Comparison of ENCODE assay signal across 8 mouse cellular contexts in genomic region chr1:171034201-171034600, GRCm38 (mm10). TPM values are rescaled to one million over a fixed set of nuclear protein-coding genes. Genes with fewer than 3 reads are reported as not detected.
A peak's percentile ranks its signal among the peaks of the same experiment; 100 is the strongest.
DNase-seq lines count a peak whose midpoint lies in the region; ATAC-seq lines count a peak whose summit lies in the region.

No protein-coding gene starts in this region.

- DNase-seq in kidney, adult 11 months, result no peak
- peak; percentile 59 for DNase-seq in Muller cell, postnatal 12 days (ENCODE audit: inconsistent ontology term)
- peak; percentile 23 for DNase-seq in midbrain, embryonic 10.5 days (ENCODE audit: low spot score)
- no peak for DNase-seq in thymus, postnatal 10 days (ENCODE audit: low spot score in 2 of 2)
- no peak for DNase-seq in urinary bladder, postnatal 4 days (ENCODE audit: low spot score in 2 of 2)
- no peak for DNase-seq in kidney, postnatal 14 days

- H3K27ac ChIP-seq in kidney, embryonic 15.5 days, result no peak overlapping the region
- no peak overlapping the region; the same call in 1 of the 2 replicates for H3K27ac ChIP-seq in forebrain, embryonic 16.5 days (ENCODE audit: low read length)
- no peak overlapping the region for H3K27ac ChIP-seq in midbrain, embryonic 10.5 days (replicated peaks)

- 0 out of 2 replicates have a peak overlapping the region, but pooled peaks have one; percentile 21 for H3K9ac ChIP-seq in kidney, embryonic 15.5 days
- peak overlapping the region; percentile 40; the same call in 1 of the 2 replicates for H3K9ac ChIP-seq in forebrain, embryonic 16.5 days (replicated peaks; ENCODE audit: low read depth, low read length)

- H3K4me3 ChIP-seq in kidney, embryonic 15.5 days (replicated peaks), result peak overlapping the region; percentile 60
- peak overlapping the region; percentile 60 for H3K4me3 ChIP-seq in forebrain, embryonic 16.5 days (replicated peaks; ENCODE audit: low read length)
- H3K4me3 ChIP-seq in midbrain, embryonic 10.5 days, result peak overlapping the region; percentile 70

- no peak for ATAC-seq in kidney, embryonic 15.5 days (replicated peaks; ENCODE audit: low FRiP score)
- no peak for ATAC-seq in forebrain, embryonic 16.5 days

- peaks cover 53% of the 10 kb centered on the region for H3K27me3 ChIP-seq in kidney, embryonic 15.5 days
- peaks cover 3% of the 10 kb centered on the region; the same call in 1 of the 2 replicates for H3K27me3 ChIP-seq in forebrain, embryonic 16.5 days (replicated peaks; ENCODE audit: control insufficient read depth, insufficient read depth, low read length)
- peaks cover 65% of the 10 kb centered on the region for H3K27me3 ChIP-seq in midbrain, embryonic 10.5 days (ENCODE audit: low read depth, poor library complexity, severe bottlenecking)

- WGBS in kidney, embryonic 15.5 days, result 8% methylated on average over 11 of the region's 11 CpGs
- 2% methylated on average over 11 of the region's 11 CpGs for WGBS in forebrain, embryonic 16.5 days
- WGBS in midbrain, embryonic 10.5 days, result 8% methylated on average over 11 of the region's 11 CpGs

- H3K4me2 ChIP-seq in kidney, embryonic 15.5 days, result peak overlapping the region; percentile 93
- H3K4me2 ChIP-seq in forebrain, embryonic 16.5 days (ENCODE audit: low read length), result peak overlapping the region; percentile 75

- H3K4me1 ChIP-seq in kidney, embryonic 15.5 days, result peaks cover 20% of the 10 kb centered on the region
- H3K4me1 ChIP-seq in forebrain, embryonic 16.5 days (replicated peaks; ENCODE audit: control insufficient read depth, insufficient read depth, low read length), result peaks cover 18% of the 10 kb centered on the region
- peaks cover 32% of the 10 kb centered on the region for H3K4me1 ChIP-seq in midbrain, embryonic 10.5 days

- no peaks in the 10 kb centered on the region for H3K9me3 ChIP-seq in kidney, embryonic 15.5 days (replicated peaks)
- no peaks in the 10 kb centered on the region for H3K9me3 ChIP-seq in forebrain, embryonic 16.5 days (ENCODE audit: control insufficient read depth, low read length)
- no peaks in the 10 kb centered on the region for H3K9me3 ChIP-seq in midbrain, embryonic 10.5 days (replicated peaks)

- no peaks in the 10 kb centered on the region for H3K36me3 ChIP-seq in kidney, embryonic 15.5 days
- no peaks in the 10 kb centered on the region for H3K36me3 ChIP-seq in forebrain, embryonic 16.5 days (ENCODE audit: control insufficient read depth, insufficient read depth)
- H3K36me3 ChIP-seq in midbrain, embryonic 10.5 days, result no peaks in the 10 kb centered on the region

RNA-seq across cellular contexts. Expression of gene Fcgr4, which starts 15.5 kb away (rescaled TPM):
- polyA plus RNA-seq in kidney, embryonic 15.5 days (2015; fragmentation: Nextera tagmentation; extraction: Ambion mirVana), result 1.2 and 1.3 TPM in 2 replicates
- 0.22 and 0.32 TPM in 2 replicates for polyA plus RNA-seq in forebrain, embryonic 16.5 days (2015; fragmentation: Nextera tagmentation; extraction: Ambion mirVana)
- 0.25 TPM in 1 of 2 replicates, not detected in the other for polyA plus RNA-seq in midbrain, embryonic 10.5 days (2016; fragmentation: Nextera tagmentation; extraction: Ambion mirVana)

RNA-seq across cellular contexts. Expression of gene Fcgr3, which starts 30.5 kb away (rescaled TPM):
- polyA plus RNA-seq in kidney, embryonic 15.5 days (2015; fragmentation: Nextera tagmentation; extraction: Ambion mirVana), result 7.8 and 10.5 TPM in 2 replicates
- polyA plus RNA-seq in forebrain, embryonic 16.5 days (2015; fragmentation: Nextera tagmentation; extraction: Ambion mirVana), result 6.7 and 7.6 TPM in 2 replicates
- polyA plus RNA-seq in midbrain, embryonic 10.5 days (2016; fragmentation: Nextera tagmentation; extraction: Ambion mirVana), result 5.5 and 7.8 TPM in 2 replicates

RNA-seq across cellular contexts. Expression of gene Fcgr2b, which starts 57.9 kb away (rescaled TPM):
- polyA plus RNA-seq in kidney, embryonic 15.5 days (2015; fragmentation: Nextera tagmentation; extraction: Ambion mirVana), result 1.8 and 2.8 TPM in 2 replicates
- polyA plus RNA-seq in forebrain, embryonic 16.5 days (2015; fragmentation: Nextera tagmentation; extraction: Ambion mirVana), result 0.63 and 1.7 TPM in 2 replicates
- 0.40 TPM in 1 of 2 replicates, not detected in the other for polyA plus RNA-seq in midbrain, embryonic 10.5 days (2016; fragmentation: Nextera tagmentation; extraction: Ambion mirVana)

Comparison
In these comparisons a context has a peak if more than half of its experiments do, and no peak if none do; other contexts are left out.
1. DNase-seq: peak in Muller cell, postnatal 12 days (single experiment) and midbrain, embryonic 10.5 days (single experiment); none in kidney, adult 11 months (single experiment), thymus, postnatal 10 days (0 of 2), urinary bladder, postnatal 4 days (0 of 2) and kidney, postnatal 14 days (single experiment).
2. Peak in every context shown above with its lines, with median percentiles within 50 percentile points of each other: H3K4me3 ChIP-seq.